Mouse (Mus musculus) kidney, adult 18-20 months (tissue): ENCODE data around the gene Bloc1s1.

Source experiments
- DNase-seq: peaks from one replicate; pipeline ENCODE4 v3.0.0; 2021

Gene Bloc1s1

DNA sequence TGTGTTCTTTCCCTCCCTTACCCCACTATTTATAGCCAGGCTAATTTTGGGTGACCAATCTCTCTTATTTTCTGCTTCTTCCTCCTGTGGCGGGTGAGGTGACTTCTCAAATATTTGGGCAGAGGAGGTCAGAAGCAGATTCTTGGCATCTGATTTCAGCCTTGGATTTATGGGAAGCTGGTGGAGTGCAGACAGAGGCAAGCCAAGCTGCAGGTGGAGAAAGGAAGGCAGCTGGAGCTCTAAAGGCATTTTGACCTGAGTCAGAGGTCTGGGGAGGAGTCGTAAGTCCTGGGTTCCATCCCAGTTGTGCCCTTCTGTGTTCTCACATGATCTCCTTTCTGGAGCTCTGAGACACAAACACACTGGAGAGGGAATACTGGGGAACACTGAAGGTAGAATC lies 7.6 kb upstream of the Bloc1s1 start:
- DNase-seq = no peak

DNA sequence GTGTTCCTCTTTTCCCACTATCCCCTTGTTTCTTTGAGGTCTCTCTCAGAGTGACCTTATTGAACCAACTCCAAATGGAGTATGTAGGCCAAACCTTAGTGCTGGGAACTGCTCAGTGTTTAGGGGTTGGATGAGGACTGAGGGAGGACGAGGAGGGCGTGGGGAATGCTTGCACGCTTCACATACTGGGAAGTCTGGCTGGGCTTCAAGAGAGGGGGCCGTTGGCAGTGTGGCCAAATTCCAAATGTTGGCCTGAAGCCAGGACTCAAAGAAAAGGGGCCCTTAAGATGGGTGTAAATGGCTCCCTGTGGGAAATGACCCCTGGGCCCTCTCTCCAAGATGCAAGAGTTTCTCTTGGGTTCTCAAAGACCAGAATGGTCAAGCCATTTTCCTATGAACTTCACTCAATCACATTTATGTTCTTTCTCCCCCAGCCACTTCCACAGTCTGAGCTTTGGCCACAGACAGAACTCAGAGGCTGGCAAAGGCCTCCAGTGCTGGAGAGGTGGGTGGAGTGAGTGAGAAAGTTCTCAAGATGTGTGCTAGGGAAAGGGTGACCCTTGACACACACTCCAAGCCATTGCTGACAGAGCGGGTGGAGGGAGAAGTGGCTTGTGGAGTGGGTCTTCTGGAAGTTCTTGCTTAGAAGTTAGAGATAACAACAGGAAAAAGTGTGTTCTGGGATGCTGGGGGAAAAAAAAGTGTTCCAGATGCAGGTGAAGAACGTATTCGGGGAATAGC lies 6.0 kb upstream of the Bloc1s1 start:
- no peak for DNase-seq

DNA sequence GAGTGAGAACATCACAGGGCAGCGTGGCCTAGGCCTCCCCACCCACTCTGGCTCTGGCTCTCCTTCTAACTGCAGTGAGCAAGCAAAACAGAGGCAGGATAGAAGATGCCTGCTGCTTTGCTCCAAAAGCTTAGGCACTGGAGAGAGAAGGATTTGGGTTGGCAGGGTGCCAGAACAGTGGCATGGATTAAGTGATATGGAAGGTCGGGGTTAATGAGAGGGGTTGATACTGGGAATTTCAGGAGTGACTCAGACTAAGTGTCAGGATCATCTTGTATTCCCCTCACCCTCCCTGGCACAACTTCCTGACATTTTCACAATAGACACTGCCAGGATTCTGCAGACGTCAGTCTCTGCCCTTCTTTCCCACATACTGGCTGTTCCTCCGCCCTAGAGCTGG lies 4.5 kb upstream of the Bloc1s1 start:
- DNase-seq = no peak

DNA sequence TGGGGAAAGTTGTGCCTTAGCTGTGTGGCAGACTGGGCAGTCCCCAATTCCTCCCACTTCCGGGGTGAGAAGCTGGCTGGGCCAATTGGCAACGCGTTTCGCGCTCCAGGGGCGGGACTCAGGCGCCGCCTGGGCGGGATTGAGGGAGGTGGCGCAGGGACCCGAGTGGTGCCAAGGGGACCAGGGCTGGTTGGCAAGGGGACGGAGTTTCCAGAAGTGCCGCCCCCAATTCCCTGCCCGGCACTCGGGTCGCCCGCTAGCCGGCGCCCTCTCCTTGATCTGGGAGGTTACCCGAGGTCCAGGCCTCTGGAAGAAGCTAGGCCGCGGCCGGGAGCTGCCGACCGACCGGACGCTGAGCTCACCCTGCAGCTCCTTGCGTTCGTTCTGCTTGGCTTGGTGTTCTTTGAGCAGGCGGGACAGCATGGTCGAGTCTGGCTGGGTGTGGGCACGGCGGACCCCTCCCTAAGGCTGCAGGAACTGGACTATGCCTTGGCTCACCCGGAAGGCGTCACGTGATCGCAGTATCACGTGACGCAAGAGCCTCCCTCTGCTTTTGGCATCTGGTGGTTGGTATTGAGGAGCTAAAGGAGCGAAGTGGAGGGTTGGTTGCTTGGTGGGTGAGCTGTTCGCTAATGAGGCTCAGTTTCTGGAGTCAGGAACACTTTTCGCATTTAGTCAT lies 683 bp downstream of the Bloc1s1 start:
- DNase-seq = peak; percentile 96

DNA sequence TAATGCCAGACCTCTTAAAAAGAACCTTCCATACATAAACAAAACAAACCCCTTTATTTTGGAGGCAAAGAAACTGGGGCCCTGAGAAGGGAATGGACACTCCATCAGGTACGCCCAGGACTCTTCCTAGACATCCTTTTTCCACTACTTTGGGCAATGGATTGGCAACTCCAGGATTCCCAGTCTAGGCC lies 1.1 kb downstream of the Bloc1s1 start, which contains the start of gene Rdh5:
TSS of gene Rdh5 (minus strand) at position 67 of the 191 bp plus-strand sequence.
- DNase-seq = no peak

DNA sequence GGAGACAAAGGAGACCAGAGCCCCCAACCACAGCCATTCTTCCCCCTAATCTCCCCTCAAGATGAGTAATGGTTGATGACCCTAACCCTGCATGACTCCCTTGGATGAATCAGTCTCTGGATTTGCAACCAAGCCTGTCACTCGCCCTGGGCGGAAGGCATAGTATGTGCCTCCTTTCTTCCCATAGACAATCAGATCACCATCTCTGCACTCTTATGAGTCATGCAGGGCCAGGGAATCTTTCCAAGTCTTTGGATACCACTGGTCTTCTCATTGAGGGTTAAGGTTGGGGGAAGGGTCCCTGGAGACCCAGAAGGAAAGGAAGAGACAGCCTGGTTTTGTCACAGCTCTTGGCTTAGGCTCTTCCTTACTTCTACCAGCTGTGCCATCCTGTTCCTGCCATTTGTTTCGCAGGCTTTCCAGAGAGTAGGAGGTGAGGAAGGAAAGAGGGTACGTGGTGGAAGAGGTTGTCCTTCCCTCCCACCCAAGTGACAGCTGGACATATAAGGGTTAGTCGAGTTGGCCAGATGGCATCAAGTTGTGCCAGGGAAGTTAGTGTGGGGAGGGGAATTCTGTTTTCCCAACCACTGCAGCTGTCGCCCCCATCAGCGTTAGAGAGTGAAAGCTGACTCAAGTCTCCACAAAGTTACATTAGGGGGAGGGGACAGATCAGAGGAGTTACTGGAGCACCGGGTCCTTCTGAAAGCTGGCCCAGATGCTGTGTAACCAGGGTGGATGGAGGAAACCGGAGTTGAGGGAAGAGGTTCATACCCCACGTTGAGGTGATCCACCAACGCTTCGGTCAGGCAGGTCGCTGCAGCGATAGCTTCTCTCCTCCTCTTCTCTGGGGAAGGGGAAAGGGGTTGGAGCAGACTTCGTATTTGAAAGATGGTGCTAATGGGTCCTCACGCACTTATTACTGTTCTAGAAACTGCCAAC lies 1.7 kb downstream of the Bloc1s1 start:
- DNase-seq = no peak

DNA sequence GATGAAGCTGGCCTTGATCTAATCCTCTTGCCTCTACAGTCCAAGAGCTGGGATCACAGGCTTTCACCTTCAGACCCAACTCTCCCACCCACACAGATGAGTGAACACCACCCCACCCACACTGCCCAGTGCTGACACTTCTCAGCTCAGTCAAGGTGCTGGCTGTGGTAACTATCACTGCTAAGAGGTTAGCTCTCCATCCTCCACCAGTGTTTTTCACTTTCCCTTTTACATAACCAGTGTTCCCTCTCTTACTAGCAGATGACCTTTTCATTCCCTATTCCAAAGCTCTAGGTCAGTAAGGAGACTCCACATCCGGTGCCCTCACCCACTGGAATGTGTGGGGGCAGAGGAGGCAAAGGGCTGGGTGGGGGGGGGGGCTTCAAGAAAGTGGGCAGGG lies 2.6 kb downstream of the Bloc1s1 start:
- DNase-seq = no peak

DNA sequence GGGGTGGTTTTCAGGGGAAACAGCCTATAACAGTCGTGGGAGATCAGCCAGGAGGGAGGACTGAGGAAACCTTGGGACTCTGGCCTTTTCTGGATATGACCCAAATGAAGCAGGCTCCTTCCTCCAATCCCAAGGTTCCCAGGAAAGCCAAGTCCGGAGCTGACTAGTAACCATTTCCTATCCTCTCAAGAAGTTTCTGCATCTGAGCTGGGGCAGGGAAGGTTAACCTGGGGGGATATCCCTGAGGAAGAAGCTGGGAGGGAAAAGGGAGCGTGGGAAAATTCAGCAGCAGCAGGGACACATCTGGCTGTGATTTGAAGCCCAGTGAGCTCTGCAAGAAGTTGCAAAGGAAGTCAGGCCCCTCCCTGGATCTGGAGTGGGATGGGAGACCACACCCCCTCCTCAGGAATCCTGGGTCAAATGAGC lies 3.1 kb downstream of the Bloc1s1 start:
- DNase-seq = peak; percentile 46

DNA sequence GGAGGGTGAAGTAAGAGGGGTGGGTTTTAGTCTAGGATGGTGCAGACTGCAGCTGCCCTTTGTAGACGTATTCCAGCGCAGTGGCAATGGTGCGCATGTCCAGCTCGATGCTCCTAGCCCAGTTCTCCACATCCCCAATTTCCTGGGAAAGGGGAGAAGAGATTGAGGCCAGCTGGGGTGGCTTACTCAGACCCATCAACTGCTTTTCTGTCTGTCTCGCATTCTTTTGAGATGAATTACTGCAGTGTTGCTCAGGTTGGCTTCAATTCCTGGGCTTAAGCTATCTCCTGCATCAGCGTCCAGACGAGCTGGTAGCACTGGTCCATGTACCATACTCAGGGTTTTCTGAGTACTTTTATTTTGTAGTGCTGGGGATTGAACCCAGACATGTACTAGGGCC lies 3.9 kb downstream of the Bloc1s1 start:
- no peak for DNase-seq

DNA sequence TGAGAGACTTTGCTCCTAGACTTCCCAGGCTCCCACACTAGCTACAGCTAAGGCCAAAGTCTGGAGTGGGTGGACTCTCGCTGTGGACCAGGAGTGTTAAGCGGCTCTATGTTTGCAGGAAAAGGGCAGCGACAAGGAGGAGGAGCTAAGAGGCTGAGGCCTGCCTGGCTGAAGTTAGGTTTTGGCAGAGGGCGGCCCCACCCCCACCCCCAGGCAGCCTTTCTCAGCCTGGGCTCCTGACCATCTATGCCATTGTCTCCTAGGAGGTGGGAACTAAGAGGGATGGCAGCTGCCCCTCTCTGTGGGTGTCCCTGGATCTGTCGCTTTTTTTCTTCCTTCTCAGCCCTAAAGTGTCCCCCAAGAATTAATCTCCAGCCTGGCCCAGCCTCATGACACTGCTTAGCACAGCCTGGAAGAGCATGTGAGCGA lies 4.6 kb downstream of the Bloc1s1 start:
- peak; percentile 77 for DNase-seq

DNA sequence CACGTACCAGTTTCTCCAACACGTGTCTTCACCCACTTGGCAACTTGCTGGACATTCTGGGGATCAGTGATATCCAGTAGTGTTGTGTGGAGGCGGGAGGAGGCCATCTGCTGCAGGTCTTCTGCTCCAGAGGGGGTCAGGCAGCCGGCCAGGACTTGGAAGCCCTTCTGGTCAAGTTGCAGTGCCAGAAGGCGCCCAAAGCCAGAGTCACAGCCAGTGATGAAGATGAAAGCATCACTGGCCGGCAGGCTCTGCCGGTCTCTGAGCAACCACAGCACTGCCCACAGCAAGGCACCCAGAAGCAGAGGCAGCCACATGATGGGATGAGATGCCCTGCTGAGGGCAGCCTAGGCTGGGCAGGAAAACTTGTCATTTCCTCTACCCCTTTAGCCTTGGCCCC lies 5.6 kb downstream of the Bloc1s1 start:
- peak; percentile 58 for DNase-seq

DNA sequence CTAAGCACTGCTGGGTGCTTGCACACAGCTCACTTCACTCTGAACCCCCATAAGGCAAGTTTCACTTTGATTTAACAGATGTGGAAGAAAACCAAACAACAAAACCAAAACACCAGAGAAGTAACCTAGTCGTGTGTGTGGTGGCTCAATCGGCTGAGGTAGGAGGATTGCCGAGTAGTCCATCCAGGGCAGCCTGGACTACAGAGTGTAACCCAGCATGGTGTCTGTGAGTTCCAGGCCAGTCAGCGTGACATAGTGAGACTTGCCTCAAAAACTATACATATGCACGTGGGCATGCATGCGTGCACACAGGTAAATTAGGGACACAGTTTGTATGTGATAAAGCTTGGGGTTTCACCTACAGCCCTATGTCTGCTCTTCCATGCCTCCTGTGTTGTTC lies 6.4 kb downstream of the Bloc1s1 start:
- DNase-seq = no peak

DNA sequence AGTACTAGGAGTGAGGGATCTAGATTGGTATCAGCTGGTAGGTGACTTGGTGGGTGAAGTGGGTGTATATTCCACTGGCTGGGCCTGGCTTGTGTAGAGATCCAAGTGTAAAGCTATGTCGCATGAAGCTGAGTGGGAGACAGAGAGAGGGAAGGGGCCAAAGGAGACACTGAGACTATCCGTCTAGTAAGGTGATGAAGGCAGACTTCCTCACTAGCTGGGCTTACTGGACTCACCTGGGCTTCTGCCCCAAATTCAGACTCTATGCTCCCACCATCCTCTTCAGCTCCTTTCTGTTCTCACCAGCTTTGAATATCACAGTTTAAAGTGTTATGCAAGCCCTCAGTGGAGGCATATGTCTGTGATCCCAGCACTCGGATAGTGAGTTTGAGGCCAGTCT lies 7.2 kb downstream of the Bloc1s1 start:
- DNase-seq = no peak

DNA sequence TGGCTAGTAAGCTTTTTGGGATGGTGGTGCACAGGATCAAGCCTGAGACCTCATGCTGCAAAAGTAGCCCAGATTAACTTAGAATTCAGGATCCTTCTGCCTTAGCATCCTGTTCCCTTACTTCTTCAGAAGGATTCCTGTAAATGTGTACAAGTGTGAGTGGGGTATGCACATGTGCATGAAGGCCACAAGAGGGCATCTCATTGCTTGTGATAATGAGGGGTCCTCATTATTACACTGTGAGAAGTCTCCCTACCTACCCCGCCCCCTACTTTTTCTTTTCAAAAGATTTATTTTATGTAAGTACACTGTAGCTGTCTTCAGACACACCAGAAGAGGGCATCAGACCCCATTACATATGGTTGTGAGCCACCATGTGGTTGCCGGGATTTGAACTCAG lies 8.3 kb downstream of the Bloc1s1 start:
- DNase-seq = no peak

DNA sequence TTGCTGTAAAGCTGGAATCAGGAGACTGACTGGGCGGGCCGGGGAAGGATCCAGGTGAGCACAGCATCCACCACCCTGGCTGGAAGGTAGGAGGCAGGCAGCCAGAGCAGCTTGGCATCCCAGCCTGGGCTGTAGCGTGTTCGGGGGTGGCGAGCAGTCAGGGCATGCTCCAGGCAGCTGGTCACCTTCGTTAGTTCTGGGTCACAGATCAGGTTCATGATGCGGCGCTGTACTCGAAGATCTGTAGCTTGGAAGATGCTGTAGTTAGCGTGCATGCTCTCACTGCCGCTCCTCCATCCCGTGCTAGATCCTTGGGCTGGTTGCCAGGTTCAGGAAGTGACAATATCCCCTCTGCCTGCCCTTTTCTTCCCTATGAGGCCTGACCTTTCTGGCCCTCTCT lies 10.1 kb downstream of the Bloc1s1 start:
- no peak for DNase-seq

DNA sequence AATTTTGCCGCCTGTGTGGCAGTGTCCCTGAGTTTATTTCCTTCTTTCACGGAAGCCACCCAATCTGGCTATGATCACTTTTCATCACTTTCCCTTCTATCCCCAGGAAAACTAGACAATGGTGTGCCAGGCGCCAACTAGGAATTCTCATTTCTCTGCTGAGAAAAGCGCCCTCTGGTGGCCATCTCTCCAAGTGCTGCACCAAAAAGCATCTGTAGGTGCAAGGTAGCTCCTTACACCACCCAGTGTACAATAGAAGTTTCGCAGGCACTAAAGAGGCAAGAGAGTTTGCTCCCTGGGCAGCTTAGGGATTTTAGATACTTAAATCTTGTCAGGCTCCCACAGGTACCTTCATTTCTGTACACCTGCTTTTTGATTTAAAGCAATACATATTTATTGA lies 10.6 kb downstream of the Bloc1s1 start:
- peak; percentile 93 for DNase-seq

DNA sequence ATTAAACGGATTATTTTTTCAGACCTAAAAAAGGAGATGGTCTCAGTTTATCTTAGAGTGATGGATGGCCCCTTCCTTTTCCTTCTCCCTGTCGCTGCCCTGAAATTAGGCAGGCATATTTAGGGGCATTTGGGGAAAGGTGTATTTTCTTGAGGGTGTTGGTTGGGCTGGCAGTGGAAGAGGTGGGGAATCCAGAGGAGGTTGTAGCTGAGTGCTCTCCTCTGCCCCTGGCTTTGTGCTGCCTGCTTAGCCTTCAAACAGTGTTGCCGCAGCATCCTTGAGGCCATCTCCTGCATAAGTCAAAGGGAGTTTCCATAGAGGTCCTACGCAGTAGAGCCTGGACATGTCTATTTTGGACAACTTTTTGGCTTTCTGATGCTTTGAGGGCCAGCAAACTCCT lies 11.0 kb downstream of the Bloc1s1 start:
- DNase-seq = no peak

DNA sequence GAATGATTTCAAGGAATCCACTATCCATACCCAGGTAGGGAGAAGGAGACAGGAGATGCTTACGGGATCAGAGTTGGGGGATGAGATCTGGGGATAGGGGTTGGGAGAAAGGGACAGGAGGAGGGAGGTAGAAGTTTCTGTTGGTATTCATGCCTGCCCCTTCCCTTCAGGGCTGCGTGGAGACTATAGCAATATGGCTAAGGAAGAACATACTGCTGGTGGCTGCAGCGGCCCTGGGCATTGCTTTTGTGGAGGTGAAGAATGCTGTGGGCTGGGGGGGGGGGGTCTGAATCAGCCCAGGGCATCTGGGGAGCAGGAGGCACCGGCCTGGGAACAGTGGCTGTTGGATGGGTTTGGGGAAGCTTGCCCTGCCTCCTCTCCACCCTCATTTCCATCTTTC lies 11.6 kb downstream of the Bloc1s1 start:
- no peak for DNase-seq

DNA sequence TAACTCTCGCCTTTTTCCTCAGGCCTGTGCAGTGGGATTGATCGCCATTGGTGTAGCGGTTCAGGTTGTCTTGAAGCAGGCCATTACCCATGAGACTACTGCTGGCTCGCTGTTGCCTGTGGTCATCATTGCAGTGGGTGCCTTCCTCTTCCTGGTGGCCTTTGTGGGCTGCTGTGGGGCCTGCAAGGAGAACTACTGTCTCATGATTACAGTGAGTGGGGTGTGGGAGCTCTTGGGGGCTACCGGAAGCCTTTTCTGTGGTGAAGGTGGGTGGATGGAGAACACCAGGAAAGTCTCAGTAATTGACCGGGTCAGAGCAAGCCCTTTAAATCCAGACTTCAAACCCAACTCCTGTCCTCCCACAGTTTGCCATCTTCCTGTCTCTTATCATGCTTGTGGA lies 12.4 kb downstream of the Bloc1s1 start:
- DNase-seq = peak; percentile 33

DNA sequence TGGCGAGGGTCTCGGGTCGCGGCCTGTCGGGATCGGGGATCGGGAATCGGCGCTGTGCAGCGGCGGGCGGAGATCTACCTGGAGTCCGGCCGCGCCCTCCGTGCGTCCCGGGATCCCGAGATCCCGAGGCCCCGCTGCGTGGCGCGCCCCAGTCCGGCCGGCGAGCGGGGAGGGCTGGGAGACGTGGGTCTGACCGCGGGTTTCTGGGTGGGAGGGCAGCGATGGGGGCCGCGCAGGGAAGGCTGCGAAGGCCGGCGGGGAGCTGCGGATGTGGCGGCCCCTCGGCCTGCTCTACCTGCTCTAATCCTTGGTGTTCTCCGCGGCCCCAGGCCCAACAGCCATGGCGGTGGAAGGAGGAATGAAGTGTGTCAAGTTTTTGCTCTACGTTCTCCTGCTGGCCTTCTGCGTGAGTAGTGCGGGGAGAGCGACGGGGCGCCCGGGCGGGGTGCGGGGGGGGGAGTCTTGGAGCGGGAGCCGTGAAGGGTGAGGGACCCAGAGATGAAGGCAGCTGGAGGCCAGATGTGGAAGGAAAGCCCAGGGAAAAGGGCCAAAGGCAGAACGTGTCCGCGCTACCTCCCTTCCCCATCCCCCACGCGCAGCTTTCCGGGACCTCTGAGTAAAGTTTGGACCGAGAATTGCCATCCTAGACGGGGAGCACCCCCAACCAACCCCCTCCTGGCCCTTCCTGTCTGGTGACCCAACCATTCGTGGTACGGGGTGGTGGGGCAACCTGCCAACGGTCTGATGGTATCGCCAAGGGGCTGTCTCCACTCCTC lies 13.6 kb downstream of the Bloc1s1 start:
- DNase-seq = peak; percentile 67

DNA sequence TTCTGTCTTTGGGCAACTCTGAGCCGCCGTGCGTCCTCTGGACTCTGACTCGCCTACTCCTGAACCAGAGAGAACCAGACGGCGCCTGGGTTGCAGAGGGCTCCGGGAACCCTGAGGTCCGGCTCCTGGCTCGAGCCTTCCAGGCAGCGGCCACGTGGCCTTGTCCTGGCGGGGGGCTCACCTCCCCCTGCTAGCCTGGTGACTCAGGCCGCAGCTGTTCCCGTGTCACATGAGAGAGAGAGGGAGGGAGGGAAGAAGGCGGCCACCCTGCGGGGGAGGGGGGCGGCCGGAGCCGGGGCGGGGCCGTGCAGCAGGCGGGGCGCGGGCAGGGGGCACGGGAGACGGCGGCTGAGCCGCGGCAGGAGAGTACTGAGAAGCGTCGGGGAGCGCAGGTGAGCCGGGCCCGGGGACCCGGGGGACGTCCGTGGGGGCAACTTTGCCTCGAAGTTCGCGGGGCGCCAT lies 14.2 kb downstream of the Bloc1s1 start:
- DNase-seq = peak; percentile 89

DNA sequence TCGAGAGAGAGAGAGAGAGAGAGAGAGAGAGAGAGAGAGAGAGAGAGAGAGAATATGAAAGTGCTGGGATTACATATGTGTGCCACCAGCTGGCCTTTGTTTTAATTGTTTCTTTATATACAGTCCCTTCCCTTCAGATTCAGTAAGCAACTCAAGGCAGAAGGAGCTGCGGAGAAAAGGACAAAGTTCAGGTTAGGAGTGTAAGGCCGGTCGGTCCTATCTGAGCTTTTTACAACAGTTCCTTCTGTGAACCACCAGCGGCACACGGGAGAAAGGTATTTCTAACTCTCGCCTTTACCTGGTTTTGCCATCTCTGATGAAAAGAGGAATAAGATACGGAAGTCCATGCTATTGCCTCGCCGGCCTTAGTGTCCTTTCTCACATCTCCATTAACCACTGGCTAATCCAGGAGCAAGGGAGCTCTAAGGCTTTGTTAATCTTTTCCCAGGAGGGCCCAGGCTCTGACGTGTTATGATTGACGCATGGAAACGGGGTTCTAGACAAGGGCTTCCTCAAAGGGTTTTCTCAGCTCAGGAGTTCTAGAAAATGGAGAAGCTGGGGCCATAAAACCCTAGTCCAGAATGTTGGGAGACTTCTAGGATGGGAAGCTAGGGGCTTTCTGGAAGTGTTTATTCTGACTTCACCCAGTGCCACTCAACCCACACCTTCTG lies 14.9 kb downstream of the Bloc1s1 start:
- DNase-seq = peak; percentile 78
